Mouse (Mus musculus) kidney, postnatal 36 days (tissue): ENCODE measurements around the gene Kat2b.
"Not testable (repeated sequence)": the region's sequence is repeated elsewhere in the genome, so short reads cannot be mapped to it uniquely, and the experiment has no call there.

Source experiments
- DNase-seq, 2 experiments: peaks; one replicate each; pipeline ENCODE4 v3.0.0; 2021 to 2022; ENCODE audit warnings: mixed read lengths in 2 of 2

Kat2b gene

GRCm38 (mm10) chr17:53570361-53570875, 3.8 kb downstream of the Kat2b start:
- peak in 1 of 2 experiments; percentile 31 for DNase-seq

- DNase-seq = not testable (repeated sequence)
Measured at GRCm38 (mm10) chr17:53570932-53571331, 4.3 kb downstream of the Kat2b start.

- peak; percentile 37 to 39 for DNase-seq
Measured at GRCm38 (mm10) chr17:53573019-53573556, 6.4 kb downstream of the Kat2b start.

- no peak for DNase-seq
Measured at GRCm38 (mm10) chr17:53577151-53577550, 10.5 kb downstream of the Kat2b start.

- no peak for DNase-seq
Measured at GRCm38 (mm10) chr17:53577754-53578153, 11.1 kb downstream of the Kat2b start.

- DNase-seq = no peak
Measured at GRCm38 (mm10) chr17:53578249-53578648, 11.6 kb downstream of the Kat2b start.

GRCm38 (mm10) chr17:53578776-53579175, 12.1 kb downstream of the Kat2b start:
- DNase-seq = peak in 1 of 2 experiments; percentile 39

- no peak for DNase-seq
Measured at GRCm38 (mm10) chr17:53579612-53580011, 13.0 kb downstream of the Kat2b start.

GRCm38 (mm10) chr17:53580237-53580636, 13.6 kb downstream of the Kat2b start:
- DNase-seq = no peak

- no peak for DNase-seq
Measured at GRCm38 (mm10) chr17:53582026-53582585, 15.4 kb downstream of the Kat2b start.

GRCm38 (mm10) chr17:53582805-53583204, 16.1 kb downstream of the Kat2b start:
- no peak for DNase-seq

GRCm38 (mm10) chr17:53583846-53584579, 17.4 kb downstream of the Kat2b start:
- no peak for DNase-seq

- DNase-seq = peak; percentile 94 to 96
Measured at GRCm38 (mm10) chr17:53587074-53587851, 20.6 kb downstream of the Kat2b start.

GRCm38 (mm10) chr17:53588097-53588855, 21.6 kb downstream of the Kat2b start:
- DNase-seq = no peak

GRCm38 (mm10) chr17:53590110-53590509, 23.4 kb downstream of the Kat2b start:
- DNase-seq = no peak

- no peak for DNase-seq
Measured at GRCm38 (mm10) chr17:53591910-53592309, 25.2 kb downstream of the Kat2b start.

- no peak for DNase-seq
Measured at GRCm38 (mm10) chr17:53594590-53594989, 27.9 kb downstream of the Kat2b start.

GRCm38 (mm10) chr17:53595527-53595926, 28.9 kb downstream of the Kat2b start:
- DNase-seq = no peak

- peak; percentile 16 to 21 for DNase-seq
Measured at GRCm38 (mm10) chr17:53596314-53596882, 29.7 kb downstream of the Kat2b start.

- no peak for DNase-seq
Measured at GRCm38 (mm10) chr17:53596941-53597790, 30.5 kb downstream of the Kat2b start.

GRCm38 (mm10) chr17:53598571-53598970, 31.9 kb downstream of the Kat2b start:
- no peak for DNase-seq
